Mouse (Mus musculus): ENCODE results near the gene Ccdc66.

DNA sequence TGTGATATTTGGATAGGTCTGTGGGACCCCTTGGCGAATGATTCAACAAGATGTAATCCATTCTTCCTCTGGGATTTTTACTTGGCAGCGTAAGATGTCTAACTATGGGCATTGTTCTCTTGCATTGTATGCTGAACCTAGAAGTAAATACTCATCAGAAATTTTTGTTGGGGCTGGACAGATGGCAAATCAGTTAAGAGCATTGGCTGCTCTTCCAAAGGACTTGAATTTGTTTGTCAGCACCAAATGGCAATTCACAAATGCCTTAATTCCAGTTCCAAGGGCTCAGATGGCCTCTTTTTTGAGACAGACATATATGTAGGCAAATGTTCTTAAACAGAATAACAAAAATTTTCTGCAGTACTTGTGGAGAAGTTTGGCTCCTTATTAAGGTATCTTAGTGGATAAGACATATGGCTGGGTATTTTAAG lies 63.4 kb downstream of the Ccdc66 start:
- TF ChIP-seq CTCF (IDR thresholded peaks at IDR 0.05; ENCODE audit: borderline replicate concordance, insufficient read depth, low read length) (no peak), POLR2A (IDR thresholded peaks at IDR 0.05; ENCODE audit: low read depth, low read length) (no peak)

Measured in embryonic fibroblast, embryonic 13.5 days (primary cell).